Mouse (Mus musculus) layer of hippocampus, adult 18-20 months (tissue): ENCODE measurements around the gene Jph4. TPM values are rescaled to one million over a fixed set of nuclear protein-coding genes. Genes with fewer than 3 reads are reported as not detected.

Experiments
- DNase-seq, 2 experiments: peaks; one replicate each; pipeline ENCODE4 v3.0.0; 2022; ENCODE audit warnings: low spot score in 2 of 2
- long read RNA-seq: library from polyadenylated mRNA; stranded (forward); transcript quantifications from one replicate; pipeline ENCODE4 v2.0.0, GENCODE M21; 2021
- total RNA-seq, 2 experiments: library from RNA; stranded (reverse); gene quantifications; 2 replicates each; pipeline ENCODE4 v1.2.3; 2021

The Jph4 gene
- 100 to 1,000 TPM; 423 to 433 TPM for total RNA-seq
- long read RNA-seq, full-length matches to known transcripts: 181 of 372 reads
- long read RNA-seq, partial matches to known transcripts: 174 of 372 reads
- long read RNA-seq, other reads (novel, unspliced or antisense): 17 of 372 reads

DNA sequence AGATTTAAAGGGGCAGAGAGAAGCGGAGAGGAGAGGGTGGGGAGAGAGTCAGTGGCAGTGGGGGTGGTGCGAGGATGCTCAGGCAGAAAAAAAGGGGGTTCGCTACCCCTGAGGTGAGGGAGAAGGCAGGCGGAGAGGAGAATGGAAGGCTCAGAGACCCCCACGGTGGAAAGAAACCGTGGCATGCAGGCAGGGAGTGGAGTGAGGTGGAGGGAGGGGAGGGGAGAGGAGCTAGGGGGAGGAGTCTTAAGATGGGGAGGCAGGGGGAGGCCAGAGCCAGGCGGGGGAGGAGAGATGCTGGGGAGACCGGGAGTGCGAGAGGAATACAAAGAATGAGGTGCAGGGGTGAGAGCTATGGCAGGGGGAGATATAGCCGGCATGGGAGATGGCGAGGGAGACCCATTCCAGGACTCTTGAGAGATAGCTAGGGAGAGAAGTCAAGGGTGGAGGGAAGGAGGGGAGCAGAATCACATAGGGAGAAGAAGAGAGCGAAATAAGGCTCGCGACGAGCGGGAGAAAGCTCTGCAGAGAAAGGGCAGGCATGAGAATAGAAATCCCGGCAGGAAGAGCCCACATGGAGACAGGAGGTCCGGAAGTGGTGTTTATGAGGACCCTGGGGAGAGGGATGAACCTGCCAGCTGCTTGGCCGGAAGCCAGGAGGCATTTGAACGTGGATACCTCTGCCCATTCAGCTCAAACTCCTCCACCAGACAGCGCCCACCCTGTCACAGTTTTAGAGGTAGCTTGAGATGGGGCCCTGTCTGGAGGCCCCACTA, at the start of gene Jph4:
TSS of gene Jph4 (minus strand) at position 511 of the 776 bp plus-strand sequence.
- peak in 1 of 2 experiments; percentile 83 for DNase-seq

DNA sequence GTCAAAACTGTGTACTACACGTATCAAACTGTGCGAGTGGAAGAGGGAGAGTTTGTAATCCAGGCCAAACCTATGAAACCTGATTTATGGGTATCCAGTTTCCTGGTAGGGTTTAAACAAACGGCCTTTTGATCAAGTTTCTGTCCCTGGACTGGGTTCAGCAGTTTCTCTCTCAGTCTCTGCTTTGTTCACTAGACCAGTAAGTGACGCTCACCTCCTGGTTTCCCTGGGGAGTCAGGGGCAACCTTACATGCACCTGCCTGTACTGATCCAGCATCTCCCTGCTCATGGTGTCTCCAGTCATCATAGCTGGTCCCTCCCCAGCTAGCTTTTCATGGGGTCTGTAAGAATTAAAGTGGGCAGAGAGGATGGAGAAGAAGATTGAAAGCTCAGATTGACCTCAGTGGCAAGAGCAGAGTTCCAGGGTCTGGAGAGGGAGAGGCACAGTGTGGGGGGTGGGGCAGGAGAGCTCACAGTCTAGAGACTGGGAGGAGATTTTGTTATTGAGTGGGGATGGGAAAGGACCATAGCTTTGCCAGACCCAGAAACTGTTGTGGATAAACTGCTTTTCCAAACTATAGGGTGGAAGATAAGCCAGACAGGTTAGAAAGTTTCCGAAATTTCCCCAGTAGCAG, 47.6 kb upstream of the Jph4 start:
- DNase-seq: no peak

DNA sequence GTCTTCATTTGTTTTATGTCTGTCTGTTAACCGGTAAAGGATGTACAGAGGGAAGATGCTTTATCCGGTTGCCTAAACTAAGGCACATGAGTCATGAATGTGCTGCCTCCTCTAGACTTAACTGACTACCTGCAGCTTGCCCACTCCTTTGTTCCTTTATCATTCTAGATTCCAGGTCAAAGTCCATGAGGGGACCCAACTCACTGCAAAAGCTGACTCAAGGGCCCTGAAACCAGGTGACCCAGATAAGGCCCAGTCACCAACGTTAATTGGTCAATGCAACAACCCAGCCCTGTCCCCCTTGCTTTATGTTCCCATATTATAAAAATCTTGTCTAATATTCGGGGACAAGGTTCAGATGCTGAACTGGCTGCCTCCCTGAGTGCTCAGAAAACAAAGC, 45.4 kb upstream of the Jph4 start:
- DNase-seq: no peak

DNA sequence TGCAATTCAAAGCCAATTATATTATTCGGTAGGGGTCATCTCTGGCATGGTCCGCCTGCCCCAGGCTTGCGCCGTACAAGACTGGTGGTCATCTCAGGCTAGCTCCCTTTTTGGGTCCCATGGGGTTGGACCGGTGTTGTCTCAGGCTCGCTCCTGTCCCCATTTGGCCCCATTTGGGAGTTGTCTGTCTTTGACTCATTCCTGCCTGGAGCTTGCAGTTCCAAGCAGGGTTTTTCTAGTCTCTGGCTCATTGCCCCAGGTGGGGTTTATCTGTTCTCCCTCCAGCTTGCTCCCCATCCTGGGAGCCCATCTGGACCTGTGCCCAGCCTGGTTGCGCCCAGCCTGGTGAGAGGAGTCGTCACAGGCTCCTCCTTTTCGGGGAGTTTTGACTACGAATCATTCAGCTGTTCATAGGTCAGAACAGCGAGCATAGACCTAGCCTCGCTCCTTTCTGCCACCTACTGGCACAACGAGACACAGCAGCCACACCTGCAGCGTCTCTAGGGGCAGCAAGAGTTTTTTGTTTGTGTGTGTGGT, 44.4 kb upstream of the Jph4 start:
- DNase-seq: peak; percentile 60 to 83

DNA sequence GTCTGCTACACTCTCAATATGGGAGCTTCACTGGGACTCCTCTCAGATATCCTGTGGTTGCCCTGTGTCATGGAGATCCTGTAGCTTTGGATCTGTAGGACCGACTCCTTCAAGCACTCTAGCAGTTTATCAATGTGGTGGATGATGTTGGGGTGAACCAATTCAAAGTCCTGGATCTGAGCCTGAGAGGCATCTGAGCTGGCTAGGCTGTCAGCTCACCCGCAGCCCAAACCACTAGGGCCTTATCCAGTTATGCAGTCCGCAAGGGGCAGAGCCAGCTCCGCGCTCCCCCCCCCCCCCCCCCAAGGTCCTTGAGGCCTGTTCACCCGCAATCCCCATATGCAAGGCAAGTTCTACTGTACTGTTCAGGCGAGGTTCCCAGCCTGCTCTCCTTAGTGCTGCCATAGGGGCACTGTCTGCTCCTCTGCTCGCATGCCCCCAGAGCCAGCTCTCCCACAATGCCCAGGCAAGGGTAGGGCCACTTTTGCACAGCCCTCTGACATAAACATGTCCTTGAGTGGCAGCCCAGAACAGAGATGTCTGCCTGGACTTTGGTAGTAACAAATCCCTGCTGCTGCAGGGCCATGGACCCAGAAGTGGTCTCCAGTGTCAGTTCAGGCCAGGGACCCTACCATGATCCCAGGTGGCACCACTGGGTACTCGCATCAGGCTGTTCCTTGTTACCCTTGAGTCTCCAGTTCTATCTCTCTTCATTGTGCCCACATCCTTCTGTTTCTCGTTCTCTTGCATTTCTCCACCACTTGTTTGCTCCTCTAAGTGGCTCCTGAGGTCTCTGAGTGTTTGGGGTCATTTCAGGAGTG, 43.7 kb upstream of the Jph4 start:
- DNase-seq: no peak

DNA sequence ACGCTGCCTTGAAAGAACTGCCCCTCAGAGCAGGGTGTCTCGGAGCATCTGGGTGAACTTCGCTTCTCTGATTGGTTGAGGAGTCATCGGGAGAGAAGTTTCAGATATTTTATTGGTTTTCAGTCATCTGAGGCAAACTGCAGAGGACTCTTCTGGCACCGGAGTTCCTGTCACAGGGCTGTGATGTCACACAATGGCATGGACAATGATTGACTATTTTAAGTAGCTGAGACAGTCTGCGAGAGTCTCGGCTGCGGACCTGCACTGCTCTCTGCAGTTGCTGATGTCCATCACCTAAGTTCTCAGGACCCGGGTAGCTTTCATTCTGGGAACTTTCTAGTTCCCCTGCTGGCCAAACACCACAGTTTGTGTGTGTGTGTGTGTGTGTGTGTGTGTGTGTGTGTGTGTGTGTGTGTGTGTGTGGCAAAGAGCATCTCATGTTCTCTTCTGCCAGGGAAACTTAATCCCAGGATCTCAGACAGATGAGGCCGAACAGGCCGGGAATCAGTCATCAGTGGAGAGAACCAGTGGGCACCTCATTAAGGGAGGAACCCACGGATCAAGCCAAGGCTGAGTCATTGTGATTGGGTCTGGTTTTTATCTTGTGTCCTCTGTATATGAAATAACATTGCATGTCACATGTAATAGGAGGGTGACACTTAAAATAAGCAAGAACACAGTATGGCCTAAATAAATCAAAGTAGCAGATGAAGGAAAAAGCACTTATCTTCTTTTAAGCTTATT, 40.8 kb upstream of the Jph4 start:
- DNase-seq: no peak

DNA sequence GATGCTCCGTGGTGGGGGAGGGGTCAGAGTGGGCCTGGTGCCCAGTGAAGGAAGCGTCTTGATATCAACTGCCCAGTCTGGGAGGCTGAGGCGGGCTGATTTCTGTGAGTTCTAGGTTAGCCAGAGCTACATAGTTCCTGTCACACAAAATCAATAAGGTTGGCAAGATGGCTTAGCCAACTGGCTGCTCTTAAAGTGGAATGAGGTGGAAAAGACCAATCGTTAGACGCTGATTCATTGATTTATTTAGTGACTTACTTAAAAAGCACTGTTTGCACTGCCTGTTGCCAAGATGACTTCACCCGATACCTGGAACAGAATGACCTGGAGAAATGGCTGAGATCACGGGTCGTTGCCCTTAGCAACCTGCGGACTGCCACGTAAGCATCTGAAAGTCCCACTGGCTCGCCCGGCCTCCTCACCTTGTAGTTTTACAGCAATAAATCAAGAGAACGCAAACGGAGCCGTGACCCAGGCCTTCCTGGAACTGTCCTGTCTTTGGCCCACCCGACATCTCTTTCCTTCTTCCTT, 36.3 kb upstream of the Jph4 start:
- DNase-seq: no peak

DNA sequence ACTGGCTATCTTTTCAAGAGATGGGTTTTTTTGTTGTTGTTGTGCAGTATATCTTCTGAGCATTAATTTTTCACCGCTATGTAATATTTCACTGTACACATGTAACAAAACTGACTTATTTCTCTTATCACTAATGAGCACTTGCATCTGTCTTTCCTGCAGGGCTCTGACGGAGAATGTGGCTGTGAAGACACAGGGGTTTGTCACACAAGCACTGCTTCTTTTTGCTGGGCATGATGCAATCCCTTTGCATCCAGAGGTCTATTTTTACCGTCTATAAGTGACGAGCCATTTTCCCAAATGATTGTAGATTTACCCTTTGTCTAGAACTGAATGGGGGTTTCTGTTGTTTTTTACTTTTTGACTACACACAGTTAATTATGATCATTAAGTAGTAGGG, 35.4 kb upstream of the Jph4 start:
- no peak for DNase-seq

DNA sequence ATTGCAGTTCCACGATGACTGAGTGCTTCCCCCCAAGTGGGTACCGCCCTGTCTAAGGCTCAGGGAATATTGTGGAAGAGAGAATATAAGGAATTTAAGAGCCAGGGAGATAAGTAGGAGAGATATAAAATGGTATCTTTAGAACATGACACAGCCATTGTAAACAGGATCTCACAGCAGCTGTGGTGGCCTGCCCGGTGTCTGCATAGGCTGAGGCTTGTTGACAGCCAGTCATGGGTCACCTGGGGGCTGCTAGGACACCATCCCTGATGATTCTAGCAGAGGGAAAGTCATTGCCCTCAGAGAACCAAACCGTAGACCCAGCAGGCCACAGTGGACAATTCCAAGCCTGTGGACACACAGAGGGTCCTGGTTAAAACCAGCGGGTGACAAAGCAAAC, 34.2 kb upstream of the Jph4 start:
- DNase-seq: no peak

DNA sequence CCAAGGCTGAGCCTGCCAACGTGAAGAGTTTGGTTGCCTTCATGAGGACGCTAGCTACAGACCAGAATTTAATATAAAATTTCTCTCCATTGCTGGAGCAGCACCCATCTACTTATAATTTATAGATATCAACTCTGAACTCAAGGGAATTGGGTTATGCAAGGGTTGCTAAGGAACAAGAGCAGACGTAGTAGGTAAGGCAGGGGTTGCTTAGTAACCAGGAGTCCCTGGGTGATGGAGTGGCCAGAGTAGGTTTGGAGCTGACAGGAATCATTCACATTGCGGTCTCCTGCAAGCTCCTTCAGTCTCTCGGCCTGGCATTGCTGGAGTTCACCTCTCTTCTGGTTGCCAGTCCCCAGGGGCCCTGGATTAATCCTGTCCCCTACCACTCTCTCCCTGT, 32.3 kb upstream of the Jph4 start:
- peak in 1 of 2 experiments; percentile 43 for DNase-seq

DNA sequence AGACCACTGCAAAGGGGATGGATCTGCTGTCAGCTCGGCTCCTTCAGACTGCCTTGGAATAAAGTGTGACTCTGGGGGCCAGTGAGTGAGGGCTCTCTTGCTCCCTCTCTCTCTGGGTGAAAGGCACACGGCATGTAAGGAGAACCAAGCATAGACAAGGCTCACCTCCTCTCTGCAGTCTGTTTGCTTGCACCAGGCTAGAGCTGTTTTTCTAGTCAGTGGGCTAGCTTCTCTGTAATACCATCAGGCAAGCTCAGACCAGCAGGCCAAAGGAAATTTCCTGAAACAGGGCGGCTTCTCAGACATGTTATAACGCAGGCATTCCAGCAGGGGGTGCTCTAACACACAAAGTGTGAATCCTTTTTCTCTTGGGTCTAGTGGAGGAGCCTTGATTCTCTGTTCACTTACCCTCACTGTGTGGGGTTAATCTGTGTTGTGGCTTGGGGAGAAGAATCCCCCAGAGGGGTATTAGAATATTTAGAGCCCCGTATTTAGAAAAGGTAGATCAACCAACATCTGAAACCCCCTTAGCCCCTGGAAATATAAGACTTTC, 31.7 kb upstream of the Jph4 start:
- peak; percentile 71 to 79 for DNase-seq

DNA sequence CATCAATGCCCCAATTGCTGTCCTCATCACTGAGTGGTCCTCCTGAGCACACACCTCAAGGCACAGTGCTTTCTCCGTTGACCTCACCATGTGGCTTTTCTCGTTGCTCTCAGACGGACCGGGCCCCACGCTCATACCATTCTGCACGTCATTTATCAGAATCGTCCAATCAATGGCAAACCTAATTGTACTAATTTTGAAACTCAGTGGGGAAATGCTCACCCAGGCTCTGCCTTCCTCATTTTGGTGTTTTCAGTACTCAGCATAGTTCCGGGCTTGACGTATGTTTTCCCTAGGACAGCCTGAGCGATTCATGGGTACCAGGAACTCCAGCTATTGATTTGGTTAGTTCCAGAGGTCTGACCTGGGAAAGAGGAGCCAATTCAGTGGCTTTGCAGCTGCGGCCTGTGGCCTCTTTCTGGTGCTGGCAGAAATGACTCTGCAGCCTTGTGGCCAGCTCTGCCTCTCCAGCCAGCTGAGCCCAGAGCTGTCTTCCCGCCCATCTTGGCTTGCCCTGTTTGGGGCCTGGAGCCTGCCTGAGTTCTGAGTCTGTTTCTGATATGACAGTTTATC, 30.2 kb upstream of the Jph4 start:
- DNase-seq: peak in 1 of 2 experiments; percentile 20

DNA sequence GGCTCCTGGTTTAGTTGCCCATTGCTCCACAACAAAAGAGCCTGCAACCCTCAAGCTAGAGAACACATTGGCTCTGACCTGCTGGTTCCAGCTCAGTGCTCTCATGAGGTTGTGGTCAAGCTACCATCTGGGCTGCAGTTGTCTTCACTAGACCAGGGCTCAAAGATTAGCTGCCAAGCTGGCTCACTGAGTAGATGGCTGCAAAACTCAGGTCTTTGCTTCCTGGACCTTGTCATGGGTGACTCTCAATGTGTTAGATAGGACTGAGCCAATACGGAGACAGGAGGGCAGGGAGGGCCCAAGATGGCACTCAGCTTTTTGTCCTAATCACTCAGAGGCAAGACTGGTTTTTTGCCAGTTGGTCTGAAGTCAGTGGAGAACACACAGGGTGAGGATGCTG, 29.6 kb upstream of the Jph4 start:
- DNase-seq: no peak

DNA sequence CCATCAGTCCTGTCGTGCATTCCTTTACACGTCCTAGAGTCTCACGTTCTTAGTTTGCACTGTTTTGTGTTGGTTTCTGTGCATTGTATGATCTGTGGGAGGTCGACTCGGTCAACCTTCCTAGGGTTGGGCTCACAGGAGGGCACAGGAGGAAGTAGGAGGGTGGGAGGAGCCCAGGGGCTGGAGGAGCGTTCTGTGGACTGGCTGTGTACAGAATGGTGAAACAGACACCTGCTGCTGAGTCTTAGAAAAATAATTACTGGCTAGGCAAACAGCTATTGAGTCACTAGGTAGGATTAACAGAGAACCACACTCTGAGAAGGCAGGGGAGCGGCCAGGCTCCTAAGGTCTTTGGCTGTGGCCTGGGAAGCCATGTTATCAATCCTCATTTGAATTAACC, 22.6 kb upstream of the Jph4 start:
- no peak for DNase-seq

DNA sequence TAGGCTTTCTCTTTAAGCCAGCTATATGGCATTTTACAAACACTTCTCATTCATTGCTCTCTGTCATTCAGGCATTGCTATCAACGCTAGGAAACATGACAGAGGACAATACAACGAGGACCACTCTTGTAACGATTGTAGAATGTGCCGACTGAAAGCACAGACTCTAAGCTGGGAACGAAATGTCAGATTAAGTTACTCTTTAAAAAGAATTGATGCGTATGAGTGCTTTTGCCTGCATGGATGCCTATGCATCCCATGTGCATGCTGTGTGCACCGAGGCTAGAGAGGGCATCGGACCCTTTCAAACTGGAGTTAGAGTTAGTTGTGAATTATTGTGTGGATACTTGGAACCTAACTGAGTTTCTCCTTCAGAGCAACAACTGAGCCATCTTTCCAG, 18.9 kb upstream of the Jph4 start:
- no peak for DNase-seq

DNA sequence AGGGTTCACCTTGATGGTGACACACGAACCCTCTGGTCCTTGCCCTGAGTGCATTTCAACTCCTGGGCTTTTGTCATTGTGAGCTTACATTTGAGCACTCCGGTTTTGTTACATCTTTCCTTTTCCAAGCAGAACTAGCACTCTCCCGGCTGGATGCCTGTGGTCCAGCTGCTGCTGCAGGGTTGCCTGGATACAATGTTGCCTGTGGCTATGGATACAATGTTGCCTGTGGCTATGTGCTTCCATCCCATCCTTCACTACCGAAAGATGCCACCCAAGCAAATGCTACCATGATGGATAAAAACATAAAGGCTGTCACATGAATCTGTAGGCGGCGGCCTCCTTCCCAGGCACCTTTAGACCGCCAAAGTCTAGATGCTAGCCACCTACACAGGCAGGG, 9.8 kb upstream of the Jph4 start:
- peak in 1 of 2 experiments; percentile 57 for DNase-seq

DNA sequence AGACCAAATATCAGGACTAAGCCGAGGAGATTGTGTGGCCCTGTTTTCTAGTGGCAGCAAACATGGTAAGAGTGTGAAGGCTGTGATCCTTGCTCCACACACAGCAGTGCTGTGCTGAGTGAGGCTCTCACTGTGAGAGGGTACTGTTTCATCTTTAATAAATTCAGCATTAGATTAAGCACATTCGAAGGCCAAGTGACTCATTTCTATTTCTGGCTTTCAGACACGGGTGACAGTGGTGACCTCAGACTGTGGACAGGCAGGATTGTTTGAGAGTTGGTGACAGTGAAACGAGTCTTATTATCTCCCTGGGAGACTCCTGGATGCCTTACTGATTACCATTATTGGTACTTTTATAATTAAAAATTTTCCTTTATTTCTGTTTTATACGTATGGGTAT, 9.0 kb upstream of the Jph4 start:
- no peak for DNase-seq

DNA sequence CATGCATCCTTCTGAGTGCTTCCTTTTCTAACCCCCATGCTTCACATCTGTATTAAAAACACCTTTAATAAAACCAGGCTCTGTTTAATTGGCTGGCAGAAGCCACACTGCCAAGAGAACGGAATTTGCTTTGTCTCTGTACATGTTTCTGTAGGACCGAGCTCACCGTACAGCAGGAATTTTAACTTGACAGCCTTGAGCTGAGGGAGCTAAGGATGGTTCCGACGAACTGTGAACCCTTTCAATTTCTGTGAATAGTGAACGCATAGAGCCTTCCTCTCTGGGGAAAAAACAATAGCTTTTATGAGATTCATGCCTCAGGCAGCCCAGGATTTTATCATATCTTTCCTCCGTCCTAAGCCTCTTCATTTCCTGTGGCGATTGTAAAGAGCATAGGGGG, 5.6 kb upstream of the Jph4 start:
- DNase-seq: no peak

DNA sequence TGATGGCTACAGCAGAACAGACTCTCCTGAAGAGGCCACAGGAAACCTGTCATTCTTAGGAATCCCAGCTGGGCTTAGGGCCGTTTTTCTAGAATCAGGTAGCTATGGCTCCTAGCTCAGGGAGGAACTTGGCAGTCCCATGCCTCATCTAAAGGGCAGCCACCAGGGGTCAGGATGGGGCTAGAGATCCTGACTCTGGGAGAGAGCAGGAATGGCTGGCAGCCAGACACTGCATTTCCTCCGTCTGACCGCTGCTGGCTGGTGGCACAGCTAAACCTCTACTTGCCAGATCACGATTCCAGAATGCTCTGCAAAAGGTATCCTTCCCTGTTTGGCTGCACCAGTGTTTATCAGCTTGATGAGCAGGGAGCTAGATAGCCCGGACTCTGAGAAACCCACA, 5.2 kb upstream of the Jph4 start:
- peak in 1 of 2 experiments; percentile 66 for DNase-seq
